Mouse (Mus musculus) cerebellum, adult 2 months (tissue): ENCODE data around the gene Arhgap31.

ENCODE experiments used
- CTCF ChIP-seq: fragments of 200-500 bp; IDR thresholded peaks from 2 replicates; pipeline ENCODE4 v1.5.1; 2011; ENCODE audit warnings: low read depth, mild to moderate bottlenecking, control low read depth, low read length, moderate library complexity, borderline replicate concordance; ENCODE audit not compliant: insufficient read depth
- POLR2A ChIP-seq: fragments of 200-500 bp; IDR thresholded peaks from 2 replicates; pipeline ENCODE4 v1.6.1; 2011; ENCODE audit warnings: low read length, control low read depth, borderline replicate concordance; ENCODE audit not compliant: insufficient read depth

DNA sequence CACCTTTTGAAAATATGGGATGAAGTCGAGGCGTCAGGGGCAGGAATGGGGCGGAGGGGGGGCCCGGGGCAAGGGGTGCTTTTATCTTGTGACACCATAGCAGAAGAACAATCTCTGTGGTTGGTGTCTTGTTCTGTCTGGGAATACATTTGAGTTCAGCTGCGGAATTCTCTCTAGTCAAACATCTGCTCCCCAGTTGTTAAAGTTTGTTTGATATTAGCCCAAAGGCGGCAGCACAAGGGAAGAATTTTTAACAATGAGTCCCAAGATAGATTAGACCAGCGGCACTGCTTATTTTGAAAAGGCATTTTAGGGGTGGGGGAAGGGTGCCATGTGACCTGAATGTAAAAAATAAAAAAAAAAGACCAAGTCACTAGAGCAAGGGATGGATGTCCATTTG lies 30.0 kb downstream of the Arhgap31 start:
- TF ChIP-seq CTCF: no peak
- TF ChIP-seq POLR2A: no peak
